Mouse (Mus musculus): ENCODE measurements at regions not wholly inside any gene's neighbourhood (a gene's known extent, or its start where the extent isn't known, plus 50 kb on each side); places are given as distances from the start of the nearest gene placed in this dataset.

DNA sequence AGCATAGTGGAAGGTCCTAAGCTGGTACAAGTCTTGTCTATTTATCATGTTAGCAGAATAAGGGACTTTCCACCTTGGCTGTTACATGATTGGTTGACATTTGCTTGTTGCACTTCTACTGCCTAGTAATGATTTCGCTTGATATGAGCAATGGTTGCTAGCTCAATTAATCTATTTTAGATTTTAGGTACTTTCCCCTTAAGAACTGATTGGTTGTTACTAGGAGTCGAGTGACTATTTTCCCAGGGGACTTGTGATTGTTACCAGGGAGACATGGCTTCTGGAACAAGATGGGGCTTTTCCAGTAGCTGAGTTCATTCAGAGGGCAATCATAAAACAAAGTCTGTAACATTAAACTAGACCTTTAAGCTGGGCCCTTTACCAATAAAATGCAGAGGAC, 100.9 kb downstream of the Nup35 start:
- peak; percentile 25 for DNase-seq

GRCm38 (mm10) chr2:80724085-80724484, 107.0 kb downstream of the Nup35 start:
- no peak for DNase-seq

GRCm38 (mm10) chr2:80731324-80731723, 114.3 kb downstream of the Nup35 start:
- no peak for DNase-seq

DNA sequence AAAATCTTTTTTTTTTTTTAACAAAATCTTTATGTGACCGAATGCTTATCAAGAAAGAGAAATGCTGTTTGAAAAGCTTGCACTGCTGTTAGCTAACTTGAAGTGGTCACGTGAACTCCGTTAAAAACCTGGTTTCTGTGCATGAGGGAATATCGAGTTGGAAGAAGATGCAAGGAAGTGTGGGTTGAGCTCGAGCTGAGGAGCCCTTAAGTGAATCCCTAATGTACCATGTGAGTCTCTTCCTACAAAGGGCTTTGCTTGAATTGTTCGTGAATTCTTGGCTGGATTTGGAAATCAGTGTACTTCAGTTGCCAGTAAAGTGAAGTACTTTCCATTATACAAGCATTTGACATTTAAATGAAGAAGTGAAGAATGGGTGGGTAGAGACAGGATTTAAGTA, 129.7 kb downstream of the Nup35 start:
- DNase-seq, result no peak

DNA sequence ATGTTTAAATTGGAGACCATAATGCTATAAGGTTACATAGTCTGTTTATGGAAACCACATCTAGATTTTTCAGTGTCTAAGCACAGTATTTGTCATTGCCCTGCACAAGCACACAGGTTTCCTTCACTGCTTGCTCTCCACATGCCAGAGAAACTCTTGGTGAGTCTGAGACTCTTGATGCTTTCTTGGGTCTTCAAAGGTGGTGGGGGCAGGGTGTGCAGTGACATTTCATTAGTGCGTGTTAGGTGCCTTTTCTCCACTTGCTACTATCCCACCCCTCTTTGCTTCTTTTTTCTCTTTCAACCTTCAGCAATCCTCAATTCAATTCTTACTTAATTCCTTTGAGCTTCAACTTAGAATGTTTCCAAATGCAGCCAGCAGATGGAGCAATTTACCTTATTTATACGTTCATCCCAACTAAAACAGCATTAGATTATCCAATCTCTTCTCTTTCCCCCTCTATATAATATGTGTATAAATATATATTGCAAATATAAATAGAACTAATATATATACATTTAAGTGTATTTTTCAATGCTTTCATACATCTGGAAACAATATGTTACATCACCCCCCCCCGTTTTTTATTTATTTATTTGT, 145.1 kb downstream of the Nup35 start:
- DNase-seq, result peak; percentile 47

GRCm38 (mm10) chr2:80771176-80771575, 154.1 kb downstream of the Nup35 start:
- no peak for DNase-seq

DNA sequence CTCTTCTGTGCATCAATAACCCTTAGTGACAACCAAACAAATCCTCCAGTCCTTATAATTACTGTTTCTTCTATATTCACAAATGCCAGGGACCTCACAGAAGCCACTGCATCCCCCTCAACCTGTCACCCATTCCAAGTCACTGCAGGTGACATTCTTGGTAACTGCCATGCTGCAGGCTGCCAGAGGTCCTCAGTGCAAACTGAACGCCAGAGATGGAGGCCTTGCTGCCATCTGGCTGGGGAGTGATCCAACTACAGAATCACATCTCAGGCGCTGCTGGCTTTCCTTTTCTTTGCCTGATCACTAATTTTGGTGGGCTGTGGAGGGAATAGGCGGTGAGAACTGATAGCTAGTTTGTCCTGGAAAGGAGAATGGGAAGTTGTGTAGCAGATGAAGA, 155.4 kb downstream of the Nup35 start:
- DNase-seq, result no peak

- DNase-seq, result no peak
Observed at GRCm38 (mm10) chr2:80786370-80786769, 169.3 kb downstream of the Nup35 start.

- no peak for DNase-seq
Observed at GRCm38 (mm10) chr2:80793345-80794147, 176.5 kb downstream of the Nup35 start.

DNA sequence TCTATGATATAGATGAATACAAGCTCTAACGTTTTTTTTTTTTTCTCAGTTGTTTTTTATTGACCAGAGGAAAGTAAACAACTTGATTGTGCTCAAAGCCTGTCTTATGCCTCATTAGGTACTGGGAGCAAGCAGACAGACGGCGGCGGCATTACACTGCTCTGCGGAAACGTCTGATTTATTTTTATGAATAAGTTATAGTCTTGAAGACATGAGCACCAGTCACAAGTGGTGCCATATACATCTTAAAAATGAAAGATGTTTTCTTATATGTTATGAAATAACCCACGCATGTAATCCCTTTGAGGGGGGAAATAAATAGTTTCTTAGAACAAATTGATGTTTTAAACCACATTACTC, 177.1 kb downstream of the Nup35 start:
- no peak for DNase-seq

GRCm38 (mm10) chr2:80819268-80819667, 202.2 kb downstream of the Nup35 start:
- no peak for DNase-seq

GRCm38 (mm10) chr2:80851056-80851455, 234.0 kb downstream of the Nup35 start:
- no peak for DNase-seq

DNA sequence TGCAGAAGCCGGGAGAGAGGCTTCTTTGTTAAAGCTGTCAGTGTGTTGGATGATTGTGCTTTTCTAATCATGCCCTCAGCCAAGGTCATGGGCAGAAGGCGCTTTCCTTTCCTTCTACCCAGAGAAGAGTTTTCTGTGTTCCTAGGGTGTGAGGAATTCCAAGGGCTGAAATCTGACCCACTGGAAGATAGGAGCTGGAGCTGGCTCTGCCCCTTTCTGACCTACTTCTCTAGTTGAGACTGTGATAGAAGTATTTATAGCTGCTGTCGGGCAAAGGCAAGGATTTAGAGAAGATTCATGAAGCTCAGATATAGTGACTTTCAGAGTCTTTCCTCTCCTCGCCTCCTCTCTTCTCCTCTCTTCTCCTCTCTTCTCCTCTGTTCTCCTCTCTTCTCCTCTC, 238.2 kb downstream of the Nup35 start:
- DNase-seq, result no peak

DNA sequence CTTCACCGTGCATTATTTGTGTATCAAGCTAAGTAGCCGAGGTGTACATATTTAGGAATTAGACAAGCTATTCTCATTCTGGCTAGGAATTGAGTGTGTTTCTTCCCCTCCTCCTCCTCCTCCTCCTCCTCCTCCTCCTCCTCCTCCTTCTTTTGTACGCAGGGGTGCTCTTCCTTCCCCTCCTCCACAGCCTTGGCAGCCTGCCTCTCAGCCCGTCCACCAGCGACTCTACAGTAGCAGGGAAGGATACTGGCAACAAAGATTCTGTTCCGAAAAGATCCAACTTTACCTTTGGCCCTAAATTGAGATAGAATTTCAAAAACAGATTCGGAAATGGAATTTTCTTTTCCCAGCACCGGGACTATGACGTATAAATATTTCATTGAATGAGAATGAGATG, 253.0 kb downstream of the Nup35 start:
- DNase-seq, result no peak

- DNase-seq, result no peak
Observed at GRCm38 (mm10) chr2:80870458-80870857, 253.4 kb downstream of the Nup35 start.

DNA sequence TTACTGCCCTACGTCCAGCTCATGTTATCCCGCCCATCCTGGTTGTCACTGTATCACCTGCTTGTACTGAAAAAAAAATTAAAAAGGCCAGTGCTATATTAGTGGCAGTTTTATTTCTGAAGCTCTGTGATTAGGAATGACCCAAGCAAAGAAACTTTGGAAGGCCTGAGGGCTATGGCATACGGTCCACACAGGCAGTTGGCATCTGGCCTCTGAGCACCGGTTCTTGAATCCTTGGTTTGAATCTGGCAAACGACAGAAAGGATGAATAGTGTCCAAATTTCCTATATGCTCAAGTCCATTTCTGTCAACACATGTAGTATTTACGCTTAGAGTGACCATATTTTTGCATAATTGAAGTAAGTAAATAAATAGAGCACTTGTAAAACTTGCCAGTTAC, 254.3 kb downstream of the Nup35 start:
- no peak for DNase-seq

DNA sequence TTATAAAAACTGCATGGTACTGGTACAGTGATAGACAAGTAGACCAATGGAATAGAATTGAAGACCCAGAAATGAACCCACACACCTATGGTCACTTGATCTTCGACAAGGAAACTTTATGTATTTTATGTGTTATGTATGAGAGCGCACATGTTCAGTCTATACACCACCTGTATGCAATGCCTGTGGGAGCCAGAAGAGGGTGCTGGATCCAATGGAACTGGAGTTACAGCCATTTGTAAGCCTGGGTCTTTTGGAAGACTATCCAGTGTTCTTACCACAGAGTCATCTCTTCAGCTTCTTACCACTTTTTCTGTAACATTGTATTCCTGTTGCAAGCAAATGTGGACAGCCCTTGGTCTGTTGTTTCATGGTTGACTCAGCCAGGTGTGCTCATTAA, 261.4 kb downstream of the Nup35 start:
- DNase-seq, result no peak

GRCm38 (mm10) chr2:80884231-80884630, 267.2 kb downstream of the Nup35 start:
- DNase-seq, result no peak

DNA sequence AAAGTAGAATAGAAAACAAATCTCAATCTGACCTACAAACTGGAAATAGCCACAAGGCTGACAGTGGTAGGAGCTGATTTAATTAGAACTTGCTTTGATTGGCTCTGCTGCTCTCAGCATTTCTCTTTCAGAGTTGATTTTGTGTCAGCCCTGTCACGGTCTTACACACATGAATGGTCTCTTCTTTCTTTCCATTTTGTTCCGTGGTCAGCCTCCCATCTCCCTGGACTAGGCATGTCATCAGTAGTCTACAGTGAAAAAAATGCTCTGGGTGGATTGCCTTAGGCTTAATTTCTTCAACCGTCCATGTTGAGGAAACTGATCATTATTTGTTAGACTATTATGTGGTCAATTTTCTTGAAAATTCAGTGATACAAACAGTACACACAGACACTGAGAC, 285.0 kb downstream of the Nup35 start:
- DNase-seq, result no peak

GRCm38 (mm10) chr2:80913478-80913877, 296.4 kb downstream of the Nup35 start:
- DNase-seq, result no peak

DNA sequence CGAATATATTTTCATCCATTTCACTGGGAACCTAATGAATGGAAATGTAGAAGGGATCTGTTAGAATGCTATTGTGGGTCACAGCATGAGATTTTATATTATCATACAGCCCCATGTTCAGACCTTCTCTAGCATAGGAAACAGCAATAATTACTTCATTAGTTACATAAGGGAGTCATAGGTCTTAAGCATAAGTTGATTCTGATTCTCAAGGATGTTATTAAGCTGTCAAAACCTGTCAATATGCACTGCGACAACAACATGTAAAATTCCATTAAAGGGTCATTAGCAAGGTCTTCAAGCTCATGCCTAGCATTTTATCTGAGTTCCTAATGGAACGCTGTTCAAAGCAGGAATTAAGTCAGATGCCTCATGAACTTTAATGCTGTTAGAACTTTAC, 328.5 kb downstream of the Nup35 start:
- no peak for DNase-seq

DNA sequence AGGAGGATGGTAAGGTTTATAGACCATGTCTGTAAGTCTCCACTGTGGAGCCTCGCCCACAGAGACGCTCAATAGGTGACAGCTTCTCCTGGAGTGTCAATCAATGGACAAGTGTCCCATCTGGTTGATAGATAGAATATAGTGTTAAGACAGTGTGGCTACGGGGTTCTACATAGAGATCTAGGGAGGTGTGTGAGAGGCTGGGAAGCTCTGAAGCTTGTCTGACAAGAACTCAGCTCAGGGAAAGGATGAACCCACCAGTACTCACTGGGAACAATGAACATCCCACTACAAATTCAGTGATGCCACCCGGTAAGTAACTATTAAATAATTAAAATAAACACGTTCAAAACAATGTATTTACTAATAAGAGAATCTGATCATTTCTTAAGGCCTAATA, 349.7 kb downstream of the Nup35 start:
- DNase-seq, result no peak

- DNase-seq, result no peak
Observed at GRCm38 (mm10) chr2:80967260-80967659, 350.2 kb downstream of the Nup35 start.

DNA sequence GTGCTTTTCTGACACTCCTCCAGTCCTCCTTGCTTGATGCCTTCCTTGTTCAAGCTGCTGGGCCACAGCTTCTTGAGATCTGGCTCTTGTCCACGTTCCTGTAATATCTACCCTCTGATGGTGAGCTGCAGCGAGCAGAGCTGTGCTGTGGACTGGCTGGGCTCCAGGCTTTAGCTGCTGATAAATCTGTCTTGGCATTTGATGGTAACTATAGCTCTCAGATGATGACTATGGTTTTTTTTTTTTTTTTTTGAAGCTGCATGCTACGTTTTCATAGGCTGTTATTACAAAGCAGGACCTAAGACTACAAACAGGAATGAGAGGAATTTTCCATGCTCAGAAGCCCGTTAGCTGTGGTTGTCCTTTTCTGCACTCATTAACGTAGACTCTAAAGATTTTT, 352.3 kb downstream of the Nup35 start:
- DNase-seq, result peak; percentile 28

DNA sequence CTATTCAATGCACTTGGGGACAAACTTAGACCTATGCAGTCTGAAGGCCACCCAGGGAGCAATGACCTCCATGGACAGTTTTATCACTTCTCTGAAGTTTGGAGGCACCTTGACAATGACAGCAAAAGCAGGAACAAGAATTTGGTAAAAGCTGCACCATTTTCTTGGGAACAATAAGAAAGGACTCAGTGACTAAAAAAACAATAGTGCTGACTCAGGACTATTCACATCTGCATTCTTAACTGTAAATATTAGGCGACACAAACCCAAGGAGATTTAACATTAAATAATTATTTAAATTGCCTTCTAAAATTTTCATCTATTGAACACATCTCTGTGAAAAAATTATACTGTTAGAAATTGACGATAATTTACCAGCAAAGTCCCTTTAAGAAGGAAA, 356.2 kb downstream of the Nup35 start:
- DNase-seq, result no peak
